Mouse (Mus musculus) R1 (cell line): Measurements from ENCODE around the gene Gadl1.

ENCODE experiments used
- DNase-seq: peaks from one replicate; pipeline ENCODE4 v3.0.0-alpha.2; 2018; ENCODE audit warnings: low read depth, low spot score

Gadl1 gene

GRCm38 (mm10) chr9:116087263-116087662 lies 178.0 kb downstream of the Gadl1 start:
- no peak for DNase-seq

GRCm38 (mm10) chr9:116087880-116088279 lies 178.6 kb downstream of the Gadl1 start:
- peak; percentile 89 for DNase-seq

- DNase-seq = peak; percentile 21
Measured at GRCm38 (mm10) chr9:116088912-116089311, 179.7 kb downstream of the Gadl1 start.

GRCm38 (mm10) chr9:116090296-116090695 lies 181.0 kb downstream of the Gadl1 start:
- no peak for DNase-seq

GRCm38 (mm10) chr9:116091101-116091841 lies 182.0 kb downstream of the Gadl1 start:
- DNase-seq = no peak

- no peak for DNase-seq
Measured at GRCm38 (mm10) chr9:116091921-116092320, 182.7 kb downstream of the Gadl1 start.

GRCm38 (mm10) chr9:116098724-116099595 lies 189.7 kb downstream of the Gadl1 start:
- DNase-seq = no peak

GRCm38 (mm10) chr9:116099596-116099993 lies 190.3 kb downstream of the Gadl1 start:
- no peak for DNase-seq

GRCm38 (mm10) chr9:116100015-116100414 lies 190.8 kb downstream of the Gadl1 start:
- no peak for DNase-seq

GRCm38 (mm10) chr9:116101842-116102241 lies 192.6 kb downstream of the Gadl1 start:
- no peak for DNase-seq

GRCm38 (mm10) chr9:116104770-116105169 lies 195.5 kb downstream of the Gadl1 start:
- DNase-seq = peak; percentile 18

- no peak for DNase-seq
Measured at GRCm38 (mm10) chr9:116108729-116109128, 199.5 kb downstream of the Gadl1 start.

GRCm38 (mm10) chr9:116111149-116111970 lies 202.1 kb downstream of the Gadl1 start:
- no peak for DNase-seq

- no peak for DNase-seq
Measured at GRCm38 (mm10) chr9:116114339-116114738, 205.1 kb downstream of the Gadl1 start.

GRCm38 (mm10) chr9:116115875-116116274 lies 206.6 kb downstream of the Gadl1 start:
- DNase-seq = no peak

GRCm38 (mm10) chr9:116118332-116118872 lies 209.1 kb downstream of the Gadl1 start:
- DNase-seq = no peak

GRCm38 (mm10) chr9:116119990-116120389 lies 210.7 kb downstream of the Gadl1 start:
- DNase-seq = no peak

- no peak for DNase-seq
Measured at GRCm38 (mm10) chr9:116121472-116121871, 212.2 kb downstream of the Gadl1 start.

GRCm38 (mm10) chr9:116122544-116122943 lies 213.3 kb downstream of the Gadl1 start:
- DNase-seq = peak; percentile 24

- no peak for DNase-seq
Measured at GRCm38 (mm10) chr9:116122969-116123589, 213.8 kb downstream of the Gadl1 start.
